Mouse (Mus musculus): ENCODE measurements around the gene Xk.
"Not testable (repeated sequence)": the region's sequence is repeated elsewhere in the genome, so short reads cannot be mapped to it uniquely, and the experiment has no call there.

Gene Xk

GRCm38 (mm10) chrX:9272460-9273361 lies at the start of gene Xk:
Gene Xk (plus strand): TSS chrX:9272756.
- peak; percentile 70 for DNase-seq

- DNase-seq: no peak
Measured at GRCm38 (mm10) chrX:9227105-9227504, 45.5 kb upstream of the Xk start.

- DNase-seq: no peak
Measured at GRCm38 (mm10) chrX:9240737-9241591, 31.6 kb upstream of the Xk start.

GRCm38 (mm10) chrX:9243381-9243864 lies 29.1 kb upstream of the Xk start:
- no peak for DNase-seq

GRCm38 (mm10) chrX:9244603-9245336 lies 27.8 kb upstream of the Xk start:
- no peak for DNase-seq

- peak; percentile 60 for DNase-seq
Measured at GRCm38 (mm10) chrX:9248911-9249310, 23.6 kb upstream of the Xk start.

GRCm38 (mm10) chrX:9253990-9254389 lies 18.6 kb upstream of the Xk start:
- DNase-seq: no peak

GRCm38 (mm10) chrX:9254901-9255300 lies 17.7 kb upstream of the Xk start:
- no peak for DNase-seq

- DNase-seq: no peak
Measured at GRCm38 (mm10) chrX:9256766-9257165, 15.8 kb upstream of the Xk start, which contains the start of gene Gm14862. Gene Gm14862 (minus strand): TSS chrX:9256899.

- no peak for DNase-seq
Measured at GRCm38 (mm10) chrX:9257831-9258230, 14.7 kb upstream of the Xk start.

- no peak for DNase-seq
Measured at GRCm38 (mm10) chrX:9259267-9259666, 13.3 kb upstream of the Xk start.

- no peak for DNase-seq
Measured at GRCm38 (mm10) chrX:9271112-9271511, 1.4 kb upstream of the Xk start.

- DNase-seq: no peak
Measured at GRCm38 (mm10) chrX:9271947-9272459, 553 bp upstream of the Xk start.

GRCm38 (mm10) chrX:9273377-9274002 lies 934 bp downstream of the Xk start:
- no peak for DNase-seq

- DNase-seq: no peak
Measured at GRCm38 (mm10) chrX:9274321-9274720, 1.8 kb downstream of the Xk start.

- not testable (repeated sequence) for DNase-seq
Measured at GRCm38 (mm10) chrX:9283464-9283863, 10.9 kb downstream of the Xk start, which contains the start of gene H2al1m. Gene H2al1m (plus strand): TSS chrX:9283764.

- not testable (repeated sequence) for DNase-seq
Measured at GRCm38 (mm10) chrX:9293140-9293829, 20.7 kb downstream of the Xk start.

- DNase-seq: no peak
Measured at GRCm38 (mm10) chrX:9298413-9298864, 25.9 kb downstream of the Xk start.

- no peak for DNase-seq
Measured at GRCm38 (mm10) chrX:9302791-9303190, 30.2 kb downstream of the Xk start.

- no peak for DNase-seq
Measured at GRCm38 (mm10) chrX:9303455-9303854, 30.9 kb downstream of the Xk start.

- DNase-seq: not testable (repeated sequence)
Measured at GRCm38 (mm10) chrX:9316457-9316856, 43.9 kb downstream of the Xk start.

All from retina, postnatal 1 day (tissue).